Mouse (Mus musculus) forebrain, embryonic 10.5 days (tissue): Measurements from ENCODE around the gene Rpl35. TPM values are rescaled to one million over a fixed set of nuclear protein-coding genes. Genes with fewer than 3 reads are reported as not detected.

ENCODE experiments used
- DNase-seq: peaks from one replicate; pipeline ENCODE4 v3.0.0-alpha.2; 2017; ENCODE audit warnings: low spot score; ENCODE audit errors: extremely low spot score
- H3K27ac ChIP-seq: fragments of 300-500 bp; sonication (generic); 2 replicates; pipeline ENCODE4 v1.5.1; 2016; ENCODE audit warnings: mild to moderate bottlenecking
- H3K27me3 ChIP-seq: fragments of 300-500 bp; sonication (generic); 2 replicates; pipeline ENCODE4 v1.6.1; 2016; ENCODE audit warnings: mild to moderate bottlenecking; ENCODE audit not compliant: poor library complexity, severe bottlenecking
- H3K36me3 ChIP-seq: fragments of 300-500 bp; sonication (generic); replicated peaks from 2 replicates; pipeline ENCODE4 v1.6.1; 2016; ENCODE audit warnings: mild to moderate bottlenecking, moderate library complexity
- H3K4me1 ChIP-seq: fragments of 300-500 bp; sonication (generic); 2 replicates; pipeline ENCODE4 v1.6.1; 2016
- H3K4me3 ChIP-seq: fragments of 300-500 bp; sonication (generic); 2 replicates; pipeline ENCODE4 v1.5.1; 2016; ENCODE audit warnings: mild to moderate bottlenecking, moderate library complexity
- H3K9me3 ChIP-seq: fragments of 300-500 bp; sonication (generic); 2 replicates; pipeline ENCODE4 v1.6.1; 2016; ENCODE audit warnings: mild to moderate bottlenecking, moderate library complexity
- WGBS: fragments of 180-500 bp; shearing (Covaris S2); methylation state at CpG from one replicate; pipeline ENCODE4 v1.1.7; 2016; 5-methylcytosine and 5-hydroxymethylcytosine counted together
- polyA plus RNA-seq: library from polyadenylated mRNA; unstranded; fragments of >200 nt; fragmentation: Nextera tagmentation; extraction: Ambion mirVana; gene quantifications from 2 replicates; pipeline ENCODE4 v1.2.1, GENCODE M21; 2016

The Rpl35 gene
- polyA plus RNA-seq, 1 experiment from 2014 or later = 1,015 TPM

DNA sequence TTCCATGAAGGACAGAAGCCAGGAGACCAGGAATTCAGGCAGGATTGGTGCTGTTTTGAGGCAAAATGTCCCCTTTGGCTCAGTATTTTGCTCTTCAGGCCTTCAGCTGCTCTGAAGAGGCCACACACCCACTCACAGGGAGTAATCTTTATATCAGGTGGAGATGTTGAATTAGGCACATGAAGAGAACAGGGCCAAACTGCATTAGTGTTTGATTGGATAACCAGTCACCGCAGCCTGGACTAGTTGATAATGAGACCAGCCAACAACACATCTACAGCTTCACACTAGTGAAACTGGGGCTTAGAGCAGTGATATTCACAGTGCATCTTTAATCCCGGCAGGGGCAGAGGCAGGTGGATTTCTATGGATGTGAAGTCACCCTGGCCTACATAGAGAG lies 16.5 kb downstream of the Rpl35 start:
- H3K27me3 ChIP-seq = no peaks in the 10 kb centered on the region
- WGBS = 92% methylated on average over 2 of the region's 2 CpGs
- DNase-seq = no peak

DNA sequence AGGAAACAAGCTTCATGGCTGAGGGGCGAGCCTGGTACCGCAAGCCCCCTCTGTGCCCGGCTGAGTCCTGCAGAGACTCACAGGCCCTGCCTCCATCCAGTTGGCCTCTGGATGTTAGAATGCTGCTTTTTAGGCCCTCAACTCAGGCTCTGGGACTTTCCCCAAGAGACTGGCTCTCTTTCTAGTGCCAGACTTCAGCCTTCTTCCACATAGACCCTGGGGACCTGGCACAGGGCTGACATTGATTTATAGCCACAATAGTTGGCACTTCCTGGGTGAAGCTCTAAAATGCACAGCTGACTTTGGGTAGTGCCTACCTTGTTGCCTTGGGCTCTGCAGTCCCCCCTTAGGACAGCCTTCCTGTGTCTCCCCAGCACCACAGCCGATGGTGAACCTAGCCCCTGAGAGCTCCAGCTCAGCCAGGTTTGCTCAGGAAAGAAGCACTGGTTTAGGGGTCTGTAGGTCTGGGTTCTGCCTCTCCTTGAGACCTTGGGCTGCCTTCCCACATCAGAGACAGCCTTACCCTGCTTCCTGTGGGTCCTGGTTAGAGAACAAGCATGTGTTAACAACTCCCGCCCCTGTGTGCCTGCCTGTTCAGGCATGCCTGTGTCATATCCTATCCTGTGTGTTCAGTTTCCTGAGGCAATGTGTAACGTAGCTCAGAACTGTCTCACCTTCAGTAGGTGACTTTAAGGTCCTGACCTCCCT lies 17.5 kb downstream of the Rpl35 start:
- Histone ChIP-seq H3K36me3 (no peaks in the 10 kb centered on the region), H3K9me3 (peaks cover 8% of the 10 kb centered on the region; the same call in 1 of the 2 replicates), H3K4me1 (no peaks in the 10 kb centered on the region), H3K27me3 (no peaks in the 10 kb centered on the region), H3K4me3 (no peak overlapping the region), H3K27ac (no peak overlapping the region)
- 86% methylated on average over 6 of the region's 6 CpGs for WGBS
- DNase-seq = no peak

More for the DNA sequence above, 16.5 kb downstream of the Rpl35 start:
- no peak overlapping the region for H3K27ac ChIP-seq
- H3K9me3 ChIP-seq = 0 out of 2 replicates have a peak, but pooled peaks cover 2% of the 10 kb centered on the region
- no peaks in the 10 kb centered on the region for H3K36me3 ChIP-seq
- no peaks in the 10 kb centered on the region for H3K4me1 ChIP-seq
- H3K4me3 ChIP-seq = no peak overlapping the region

DNA sequence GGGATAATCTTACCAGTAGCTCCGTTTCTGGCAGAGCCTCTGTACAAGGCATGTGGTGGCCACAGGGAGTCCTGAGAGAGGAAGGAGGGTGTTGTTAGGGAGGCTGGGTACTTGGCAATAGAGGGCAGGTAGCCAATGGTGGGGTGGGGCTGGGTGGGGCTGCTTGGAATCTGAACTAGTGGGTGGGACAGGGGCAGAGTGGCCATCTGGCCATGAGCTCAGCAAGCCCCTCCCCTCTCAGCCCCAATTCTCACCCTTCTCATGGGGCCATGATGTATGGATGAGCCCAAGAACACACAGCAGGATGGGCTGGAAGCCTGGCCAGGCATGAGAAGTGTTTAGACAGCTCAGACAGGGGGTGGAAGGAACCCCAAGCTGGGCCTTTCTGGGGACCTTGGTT lies 18.1 kb downstream of the Rpl35 start:
- no peaks in the 10 kb centered on the region for H3K4me1 ChIP-seq
- H3K27me3 ChIP-seq = no peaks in the 10 kb centered on the region
- no peak overlapping the region for H3K27ac ChIP-seq
- H3K9me3 ChIP-seq = peaks cover 8% of the 10 kb centered on the region; the same call in 1 of the 2 replicates
- WGBS = 66% methylated on average over 1 of the region's 1 CpGs
- no peaks in the 10 kb centered on the region for H3K36me3 ChIP-seq
- no peak overlapping the region for H3K4me3 ChIP-seq
- DNase-seq = no peak

DNA sequence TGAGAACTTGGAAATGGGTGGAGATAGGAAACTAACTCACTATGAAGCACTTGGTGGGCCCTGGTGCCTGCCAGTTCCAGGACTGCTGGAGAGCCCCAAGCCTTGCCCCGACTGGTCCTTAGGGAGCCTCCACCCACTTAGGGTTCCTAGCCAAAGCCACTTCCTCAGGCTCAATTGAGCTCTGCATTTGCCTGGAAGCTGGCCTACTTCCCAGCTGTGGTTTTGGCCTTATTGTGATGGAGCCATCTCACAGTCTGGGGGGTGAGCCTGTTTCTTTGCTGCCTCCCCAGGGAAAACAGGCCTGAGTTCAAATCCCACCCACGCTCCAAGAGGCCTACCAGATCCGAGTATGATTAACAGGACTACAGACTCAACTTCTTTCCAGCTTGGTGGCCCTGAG lies 18.8 kb downstream of the Rpl35 start:
- 91% methylated on average over 3 of the region's 3 CpGs for WGBS
- DNase-seq = no peak
- peaks cover 8% of the 10 kb centered on the region; the same call in 1 of the 2 replicates for H3K9me3 ChIP-seq
- H3K27ac ChIP-seq = no peak overlapping the region
- no peaks in the 10 kb centered on the region for H3K4me1 ChIP-seq
- H3K27me3 ChIP-seq = no peaks in the 10 kb centered on the region
- no peaks in the 10 kb centered on the region for H3K36me3 ChIP-seq
- H3K4me3 ChIP-seq = no peak overlapping the region

DNA sequence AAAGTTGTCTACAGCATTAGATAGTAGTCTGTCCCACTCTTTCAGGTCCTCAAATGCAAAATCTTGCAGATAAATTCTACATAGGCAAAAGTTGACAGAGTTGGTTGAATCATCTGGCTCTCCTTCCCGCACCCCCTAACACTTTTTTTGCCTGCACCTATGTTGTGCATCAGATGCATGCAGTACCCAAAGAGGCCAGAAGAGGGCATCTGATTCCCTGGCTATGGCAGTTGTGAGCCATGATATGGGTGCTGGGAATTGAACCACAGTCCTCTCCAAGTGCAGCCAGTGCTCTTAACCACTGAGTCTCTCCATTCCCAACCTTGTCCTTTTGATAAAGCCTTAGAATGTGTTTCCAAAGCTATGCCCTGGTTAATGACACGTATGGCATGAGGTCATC lies 22.0 kb downstream of the Rpl35 start:
- Histone ChIP-seq H3K4me3 (no peak overlapping the region), H3K27ac (no peak overlapping the region), H3K4me1 (no peaks in the 10 kb centered on the region), H3K9me3 (peaks cover 8% of the 10 kb centered on the region; the same call in 1 of the 2 replicates), H3K36me3 (no peaks in the 10 kb centered on the region), H3K27me3 (no peaks in the 10 kb centered on the region)
- 96% methylated on average over 2 of the region's 2 CpGs for WGBS
- no peak for DNase-seq

DNA sequence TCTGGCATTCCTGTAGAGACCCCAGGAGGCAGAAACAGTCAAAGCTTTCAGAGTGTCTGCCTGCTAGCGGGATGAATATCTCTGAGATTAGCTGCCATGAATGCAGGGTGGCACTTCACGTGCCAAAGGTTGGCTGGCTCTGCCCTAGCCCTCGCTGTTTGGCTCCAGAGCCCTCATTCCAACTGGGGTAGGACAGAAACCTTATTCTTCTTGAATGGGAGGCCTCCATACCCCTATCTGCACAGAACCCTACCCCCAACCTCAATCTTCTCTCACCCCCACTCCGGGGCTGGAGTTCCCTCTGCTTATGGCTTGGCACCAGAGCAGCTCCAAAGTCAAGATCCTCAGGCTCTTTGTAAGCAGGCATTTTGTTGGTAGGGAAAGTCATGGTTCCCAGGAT lies 27.6 kb downstream of the Rpl35 start:
- Histone ChIP-seq H3K4me1 (peaks cover 7% of the 10 kb centered on the region), H3K27ac (peak overlapping the region; percentile 9; the same call in 1 of the 2 replicates), H3K27me3 (no peaks in the 10 kb centered on the region), H3K36me3 (no peaks in the 10 kb centered on the region), H3K4me3 (no peak overlapping the region), H3K9me3 (no peaks in the 10 kb centered on the region)
- 72% methylated on average over 4 of the region's 4 CpGs for WGBS
- DNase-seq = no peak

DNA sequence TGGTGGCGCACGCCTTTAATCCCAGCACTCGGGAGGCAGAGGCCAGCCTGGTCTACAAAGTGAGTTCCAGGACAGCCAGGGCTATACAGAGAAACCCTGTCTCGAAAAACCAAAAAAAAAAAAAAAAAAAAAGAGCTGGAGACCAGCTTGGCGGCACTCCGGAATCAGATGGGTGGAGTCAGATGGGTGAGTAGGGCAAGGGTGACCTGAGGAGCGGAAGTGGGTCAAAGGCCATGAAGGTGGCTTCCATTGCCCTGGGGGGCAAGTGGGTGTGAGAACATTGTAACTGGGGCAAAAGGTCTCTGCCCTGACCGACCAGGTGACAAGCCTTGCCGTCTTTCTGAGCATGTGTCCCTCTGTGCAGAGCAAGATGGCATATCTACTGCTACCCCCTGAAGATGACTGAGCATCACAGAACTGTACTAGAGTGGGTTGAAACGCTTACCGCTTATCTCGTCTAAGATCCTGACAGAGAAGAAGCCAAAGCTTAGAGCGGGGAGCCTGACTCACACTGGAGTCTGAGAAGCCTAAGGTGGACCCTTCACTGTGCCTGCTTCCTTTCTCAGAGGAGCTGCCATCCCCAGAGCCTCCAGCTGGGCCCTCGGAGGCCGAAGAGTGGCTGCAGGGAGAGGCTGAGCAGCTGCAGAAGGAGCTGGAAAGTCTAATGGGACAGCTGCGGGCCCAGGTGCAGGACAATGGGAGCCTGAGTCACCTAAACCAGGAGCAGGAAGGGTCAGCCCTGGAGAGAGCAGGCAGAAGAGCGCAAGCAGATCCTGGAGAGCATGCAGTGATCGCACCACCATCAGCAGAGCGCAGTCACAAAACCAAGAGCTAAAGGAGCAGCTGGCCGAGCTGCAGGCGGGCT lies 29.3 kb downstream of the Rpl35 start:
- Histone ChIP-seq H3K4me3 (no peak overlapping the region), H3K4me1 (peaks cover 7% of the 10 kb centered on the region), H3K27me3 (no peaks in the 10 kb centered on the region), H3K27ac (0 out of 2 replicates have a peak overlapping the region, but pooled peaks have one; percentile 53), H3K9me3 (no peaks in the 10 kb centered on the region), H3K36me3 (no peaks in the 10 kb centered on the region)
- WGBS = 90% methylated on average over 21 of the region's 21 CpGs
- no peak for DNase-seq

DNA sequence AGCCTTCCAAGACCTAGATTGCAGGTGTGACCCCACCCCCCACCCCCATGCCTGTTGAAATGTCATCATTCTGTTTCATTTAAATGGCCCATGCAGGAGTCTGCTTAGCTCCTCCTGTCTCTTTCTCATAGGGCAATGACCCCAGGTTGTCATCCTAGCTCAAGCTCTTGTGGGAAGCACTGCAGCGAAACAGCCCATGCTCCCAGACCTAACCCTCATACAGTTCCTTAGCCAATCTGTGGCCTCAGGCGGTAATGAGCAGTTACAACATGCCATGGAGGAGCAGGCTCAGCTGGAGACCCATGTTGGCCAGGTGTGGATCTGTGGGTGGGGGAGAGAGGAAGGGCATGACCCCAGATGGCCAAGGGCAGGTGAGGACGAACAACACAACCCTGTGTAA lies 30.2 kb downstream of the Rpl35 start:
- H3K27ac ChIP-seq = no peak overlapping the region
- no peak overlapping the region for H3K4me3 ChIP-seq
- DNase-seq = no peak
- H3K9me3 ChIP-seq = no peaks in the 10 kb centered on the region
- H3K36me3 ChIP-seq = no peaks in the 10 kb centered on the region
- H3K4me1 ChIP-seq = peaks cover 7% of the 10 kb centered on the region
- no peaks in the 10 kb centered on the region for H3K27me3 ChIP-seq
- 82% methylated on average over 3 of the region's 3 CpGs for WGBS

DNA sequence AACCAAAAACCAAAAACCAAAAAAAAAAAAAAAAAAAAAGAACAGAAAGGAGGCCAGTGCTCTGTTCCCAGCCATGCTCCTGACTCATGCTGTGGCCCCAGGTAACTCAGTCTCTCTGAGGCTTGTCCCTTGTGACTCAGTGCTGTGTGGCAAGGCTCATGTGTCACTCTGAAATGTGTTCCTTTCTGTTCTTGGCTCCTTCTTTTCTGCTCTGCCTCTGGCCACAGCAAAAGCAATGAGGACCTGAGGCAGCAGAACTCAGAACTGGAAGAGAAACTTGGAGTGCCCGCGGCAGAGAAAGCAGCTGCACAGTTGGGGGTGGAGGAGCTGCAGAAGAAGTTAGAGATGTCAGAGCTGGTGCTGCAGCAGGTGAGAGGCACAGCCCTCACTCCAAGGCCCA lies 31.3 kb downstream of the Rpl35 start:
- Histone ChIP-seq H3K27me3 (no peaks in the 10 kb centered on the region), H3K4me1 (peaks cover 7% of the 10 kb centered on the region), H3K36me3 (no peaks in the 10 kb centered on the region), H3K4me3 (no peak overlapping the region), H3K9me3 (no peaks in the 10 kb centered on the region), H3K27ac (no peak overlapping the region)
- WGBS = 54% methylated on average over 2 of the region's 2 CpGs
- DNase-seq = no peak

DNA sequence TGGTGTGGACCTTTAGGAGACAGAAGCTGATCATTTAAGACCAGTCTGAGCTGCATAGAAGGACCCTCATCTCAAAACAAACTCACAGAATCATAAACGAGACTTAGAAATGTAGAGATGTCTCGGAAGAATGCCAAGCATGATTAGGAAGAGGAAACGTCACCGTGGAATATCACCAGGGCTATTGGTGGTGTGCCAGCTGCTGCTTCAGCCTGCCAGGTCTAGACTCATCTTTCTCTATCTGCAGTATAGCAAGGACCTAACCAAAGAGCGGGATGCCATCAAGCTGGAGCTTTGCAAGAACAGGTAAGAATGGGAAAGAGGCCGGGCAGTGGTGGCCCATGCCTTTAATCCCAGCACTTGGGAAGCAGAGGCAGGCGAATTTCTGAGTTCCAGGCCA lies 31.7 kb downstream of the Rpl35 start:
- DNase-seq = no peak
- WGBS = 84% methylated on average over 7 of the region's 7 CpGs

DNA sequence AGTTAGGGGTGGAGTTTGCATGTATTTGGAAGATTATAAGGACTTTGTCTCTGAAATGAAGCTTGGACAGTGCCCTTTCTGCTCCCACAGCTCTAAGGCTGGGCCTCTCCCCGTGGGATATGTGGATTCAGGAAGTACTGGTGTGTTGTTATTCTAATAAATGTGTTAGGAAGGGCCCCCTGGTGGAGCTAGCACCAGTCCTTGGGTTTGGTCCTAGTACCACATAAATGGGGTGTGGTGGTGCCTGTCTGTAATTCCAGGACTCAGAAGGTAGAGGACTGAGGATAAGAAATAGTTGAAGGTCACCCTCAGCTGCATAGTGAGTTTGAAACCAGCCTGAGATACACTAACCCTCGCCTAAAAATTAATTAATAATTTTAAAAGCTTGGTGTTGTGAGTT lies 32.2 kb downstream of the Rpl35 start:
- DNase-seq = no peak
- no peaks in the 10 kb centered on the region for H3K9me3 ChIP-seq
- H3K27ac ChIP-seq = no peak overlapping the region
- H3K4me1 ChIP-seq = peaks cover 7% of the 10 kb centered on the region
- no peaks in the 10 kb centered on the region for H3K27me3 ChIP-seq
- WGBS = 50% methylated on average over 2 of the region's 2 CpGs
- no peaks in the 10 kb centered on the region for H3K36me3 ChIP-seq
- no peak overlapping the region for H3K4me3 ChIP-seq

More for the DNA sequence above, 31.7 kb downstream of the Rpl35 start:
- Histone ChIP-seq H3K36me3 (no peaks in the 10 kb centered on the region), H3K27ac (no peak overlapping the region), H3K9me3 (no peaks in the 10 kb centered on the region), H3K4me3 (no peak overlapping the region), H3K4me1 (peaks cover 7% of the 10 kb centered on the region), H3K27me3 (no peaks in the 10 kb centered on the region)

DNA sequence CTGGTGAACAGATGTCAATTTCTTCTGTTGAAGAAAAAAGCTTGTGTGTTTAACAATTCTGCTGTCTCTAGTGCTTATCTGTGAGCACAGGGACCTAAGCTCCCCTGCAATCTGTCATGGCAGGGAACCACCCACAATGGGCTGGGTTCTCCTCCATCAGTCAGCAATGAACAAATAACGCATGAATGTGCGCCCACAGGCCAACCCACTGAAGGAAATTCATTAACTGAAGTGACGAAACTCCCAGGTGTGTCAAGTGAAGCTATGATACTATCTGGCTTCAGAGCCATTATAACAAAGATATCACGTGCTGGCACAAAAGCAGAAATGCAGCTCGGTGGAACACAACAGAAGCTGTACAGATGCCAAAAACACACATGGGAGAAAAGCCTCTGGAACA lies 35.4 kb downstream of the Rpl35 start:
- Histone ChIP-seq H3K9me3 (no peaks in the 10 kb centered on the region), H3K27me3 (no peaks in the 10 kb centered on the region), H3K27ac (no peak overlapping the region), H3K36me3 (no peaks in the 10 kb centered on the region), H3K4me3 (no peak overlapping the region), H3K4me1 (no peaks in the 10 kb centered on the region)
- WGBS = 83% methylated on average over 5 of the region's 5 CpGs
- no peak for DNase-seq

DNA sequence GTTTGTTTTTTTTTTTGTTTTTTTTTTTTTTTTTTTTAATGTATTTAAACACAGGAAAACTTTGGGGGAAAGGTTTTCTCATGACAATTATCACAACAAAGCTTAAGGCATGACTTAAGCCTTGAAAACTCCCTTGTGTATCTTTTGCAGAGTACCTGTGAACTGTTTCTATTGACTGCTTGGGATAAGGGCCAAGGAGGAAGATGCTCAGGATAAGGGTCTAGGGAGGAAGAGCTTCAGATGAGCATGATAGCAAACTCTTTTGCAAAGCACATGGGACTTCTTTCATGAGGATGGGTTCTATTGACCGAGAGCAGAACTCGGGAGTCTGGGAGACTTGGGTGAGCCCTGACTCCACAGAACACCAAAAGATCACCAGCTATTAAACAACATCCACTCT lies 35.8 kb downstream of the Rpl35 start:
- H3K4me3 ChIP-seq = no peak overlapping the region
- no peaks in the 10 kb centered on the region for H3K27me3 ChIP-seq
- H3K36me3 ChIP-seq = no peaks in the 10 kb centered on the region
- H3K4me1 ChIP-seq = no peaks in the 10 kb centered on the region
- no peak for DNase-seq
- WGBS = 88% methylated on average over 2 of the region's 2 CpGs
- no peak overlapping the region for H3K27ac ChIP-seq
- no peaks in the 10 kb centered on the region for H3K9me3 ChIP-seq
